Comparison of ENCODE assay signal across 25 mouse cellular contexts in genomic region chr17:30336816-30337215, GRCm38 (mm10).
A peak's percentile ranks its signal among the peaks of the same experiment; 100 is the strongest.
DNase-seq lines count a peak whose midpoint lies in the region; TF ChIP-seq lines count a peak whose summit lies in the region.
"Had no signal": no experiment of that assay in that cellular context is flagged by ENCODE, and none has a peak within 500 bp of the region (broad histone marks: within the 10 kb centered on the region; RNA-seq: fewer than 3 reads in every experiment).

No protein-coding gene starts in this region.

- 66% methylated on average over 7 of the region's 7 CpGs for WGBS in thymus, adult 2 months
- WGBS in limb, embryonic 10.5 days: 69% methylated on average over 7 of the region's 7 CpGs
- 56% methylated on average over 7 of the region's 7 CpGs for WGBS in kidney, adult 2 months

- H3K4me1 ChIP-seq in thymus, adult 2 months (replicated peaks; ENCODE audit: control insufficient read depth, insufficient read depth, low read length): peaks cover 12% of the 10 kb centered on the region
- peaks cover 45% of the 10 kb centered on the region for H3K4me1 ChIP-seq in limb, embryonic 10.5 days
- H3K4me1 ChIP-seq in kidney, adult 2 months (ENCODE audit: control insufficient read depth, insufficient read depth, low read length): 0 out of 2 replicates have a peak, but pooled peaks cover 3% of the 10 kb centered on the region

- no peaks in the 10 kb centered on the region for H3K27me3 ChIP-seq in thymus, adult 2 months (ENCODE audit: control insufficient read depth, insufficient read depth, low read length)
- no peaks in the 10 kb centered on the region for H3K27me3 ChIP-seq in limb, embryonic 10.5 days (ENCODE audit: low read depth, poor library complexity, severe bottlenecking)
- H3K27me3 ChIP-seq in kidney, adult 2 months (replicated peaks; ENCODE audit: control insufficient read depth, insufficient read depth, low read length): no peaks in the 10 kb centered on the region
- H3K27me3 ChIP-seq: heart, embryonic 13.5 days; intestine, embryonic 15.5 days; Patski had no signal

- H3K4me3 ChIP-seq in layer of hippocampus, adult 2 months: no peak overlapping the region
- H3K4me3 ChIP-seq in thymus, adult 2 months (ENCODE audit: control insufficient read depth, insufficient read depth, low read length): no peak overlapping the region
- H3K4me3 ChIP-seq in limb, embryonic 10.5 days: no peak overlapping the region
- no peak overlapping the region for H3K4me3 ChIP-seq in kidney, adult 2 months (ENCODE audit: insufficient read depth, low read depth, low read length)
- H3K4me3 ChIP-seq: gastrocnemius, adult 2 months; heart, embryonic 13.5 days; intestine, embryonic 15.5 days had no signal

- DNase-seq in layer of hippocampus, adult 2 months (ENCODE audit: low spot score in 2 of 2): no peak
- DNase-seq in layer of hippocampus, postnatal 25 days (ENCODE audit: extremely low spot score in 1 of 2, low spot score in 1 of 2): no peak
- DNase-seq in thymus, postnatal 4 days: peak; percentile 33
- no peak for DNase-seq in thymus, adult 2 months
- DNase-seq in limb, embryonic 10.5 days (ENCODE audit: low spot score): no peak
- DNase-seq in gastrocnemius, postnatal 10 days: no peak
- DNase-seq in kidney, adult 2 months: no peak
- DNase-seq: adrenal gland, adult 2 months; adrenal gland, postnatal 36 days; cerebellum, adult 18-20 months; cerebellum, postnatal 14 days; gastrocnemius, adult 2 months; heart, postnatal 14 days; kidney, adult 8-10 months; kidney, postnatal 4 days; liver; lung, adult 2 months; lung, postnatal 10 days; right cerebral cortex, postnatal 25 days had no signal

- no peak for TF ChIP-seq CTCF in layer of hippocampus, adult 2 months (conservative IDR thresholded peaks at IDR 0.05)
- TF ChIP-seq CTCF in thymus, adult 2 months (IDR thresholded peaks at IDR 0.05; ENCODE audit: borderline replicate concordance, control insufficient read depth, extremely low read depth, insufficient read depth, low read length, poor library complexity): no peak
- TF ChIP-seq CTCF in kidney, adult 2 months (conservative IDR thresholded peaks at IDR 0.05; ENCODE audit: insufficient read depth, insufficient read length, low read depth, low read length): no peak

- no peaks in the 10 kb centered on the region for H3K9me3 ChIP-seq in limb, embryonic 10.5 days (replicated peaks)
- H3K9me3 ChIP-seq: heart, embryonic 13.5 days; intestine, embryonic 15.5 days had no signal

- H3K27ac ChIP-seq in layer of hippocampus, adult 2 months: 0 out of 2 replicates have a peak overlapping the region, but pooled peaks have one; percentile 8
- no peak overlapping the region for H3K27ac ChIP-seq in thymus, adult 2 months (ENCODE audit: control insufficient read depth, insufficient read depth, low read length)
- H3K27ac ChIP-seq in limb, embryonic 10.5 days: peak overlapping the region; percentile 68; the same call in 1 of the 2 replicates
- no peak overlapping the region for H3K27ac ChIP-seq in kidney, adult 2 months (ENCODE audit: insufficient read depth, low read depth, low read length)
- H3K27ac ChIP-seq: gastrocnemius, adult 2 months; heart, embryonic 13.5 days; hindbrain, postnatal 0 days; intestine, embryonic 15.5 days; kidney, postnatal 0 days; liver, embryonic 14.5 days had no signal

- no peaks in the 10 kb centered on the region for H3K36me3 ChIP-seq in thymus, adult 2 months (ENCODE audit: control insufficient read depth, insufficient read depth, low read length)
- no peaks in the 10 kb centered on the region for H3K36me3 ChIP-seq in limb, embryonic 10.5 days
- no peaks in the 10 kb centered on the region for H3K36me3 ChIP-seq in kidney, adult 2 months (ENCODE audit: control insufficient read depth, insufficient read depth, low read length)
- H3K36me3 ChIP-seq: heart, embryonic 13.5 days; intestine, embryonic 15.5 days had no signal

- TF ChIP-seq POLR2A in thymus, adult 2 months (IDR thresholded peaks at IDR 0.05; ENCODE audit: control insufficient read depth, extremely low read depth, insufficient read depth, low read length, poor library complexity): no peak
- no peak for TF ChIP-seq POLR2A in kidney, adult 2 months (IDR thresholded peaks at IDR 0.05; ENCODE audit: low read depth, low read length)

Comparison
In these comparisons a context has a peak if more than half of its experiments do, and no peak if none do; other contexts are left out.
1. H3K27ac ChIP-seq: peak in layer of hippocampus, adult 2 months (single experiment) and limb, embryonic 10.5 days (single experiment); none in thymus, adult 2 months (single experiment) and kidney, adult 2 months (single experiment).